Mouse (Mus musculus) layer of hippocampus, adult 18-20 months (tissue): ENCODE results near the gene Paqr5. TPM values are rescaled to one million over a fixed set of nuclear protein-coding genes. Genes with fewer than 3 reads are reported as not detected.

Source experiments
- DNase-seq, 2 experiments: peaks; one replicate each; pipeline ENCODE4 v3.0.0; 2022; ENCODE audit warnings: low spot score in 2 of 2
- long read RNA-seq: library from polyadenylated mRNA; stranded (forward); transcript quantifications from one replicate; pipeline ENCODE4 v2.0.0, GENCODE M21; 2021
- total RNA-seq, 2 experiments: library from RNA; stranded (reverse); gene quantifications; 2 replicates each; pipeline ENCODE4 v1.2.3; 2021

Gene Paqr5
- 1 to 10 TPM; 3.3 to 4.1 TPM for total RNA-seq
- long read RNA-seq, partial matches to known transcripts, result 2 of 5 reads
- long read RNA-seq, other reads (novel, unspliced or antisense), result 1 of 5 reads

DNA sequence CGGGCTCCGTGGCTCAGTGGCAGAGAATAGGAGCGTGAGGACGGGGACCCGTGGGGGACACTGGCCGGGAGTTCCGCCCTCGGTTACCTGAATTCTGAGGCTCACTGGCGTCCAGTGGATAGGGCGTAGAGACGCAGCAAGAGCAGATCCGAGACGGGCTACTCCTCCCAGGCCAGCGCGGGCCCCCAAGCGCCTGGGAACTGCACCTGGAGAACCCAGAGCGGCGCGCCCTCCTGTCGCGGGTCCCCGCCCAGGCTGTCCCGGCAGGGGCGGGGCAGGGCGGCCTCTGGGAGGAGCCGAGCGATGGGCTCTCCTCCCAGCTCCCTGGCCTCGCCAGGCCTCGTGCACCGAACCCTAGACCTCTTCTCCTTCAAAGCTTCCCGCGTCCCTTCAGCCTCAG, at the start of gene Paqr5:
Gene Paqr5 (minus strand): TSS at position 257 of the 400 bp plus-strand sequence.
- no peak for DNase-seq

DNA sequence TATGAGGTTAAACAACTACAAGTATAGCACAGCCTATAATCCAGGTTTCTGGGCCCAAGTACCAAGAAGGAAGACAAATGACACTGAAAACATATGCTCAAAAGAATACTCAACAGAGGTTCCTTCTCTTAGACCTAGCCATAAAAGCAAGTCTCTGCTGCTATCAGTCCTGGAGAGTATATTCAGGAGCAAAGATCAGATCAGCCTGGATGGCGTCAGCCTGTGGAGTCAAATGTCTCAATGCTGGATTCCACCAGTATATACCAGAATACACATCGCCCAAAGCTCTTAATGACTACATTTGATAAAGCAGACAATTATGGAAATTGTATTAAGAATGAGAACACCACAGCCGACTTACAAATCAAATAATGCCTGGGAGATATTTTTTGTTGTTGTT, 35.6 kb upstream of the Paqr5 start:
- DNase-seq, result no peak

DNA sequence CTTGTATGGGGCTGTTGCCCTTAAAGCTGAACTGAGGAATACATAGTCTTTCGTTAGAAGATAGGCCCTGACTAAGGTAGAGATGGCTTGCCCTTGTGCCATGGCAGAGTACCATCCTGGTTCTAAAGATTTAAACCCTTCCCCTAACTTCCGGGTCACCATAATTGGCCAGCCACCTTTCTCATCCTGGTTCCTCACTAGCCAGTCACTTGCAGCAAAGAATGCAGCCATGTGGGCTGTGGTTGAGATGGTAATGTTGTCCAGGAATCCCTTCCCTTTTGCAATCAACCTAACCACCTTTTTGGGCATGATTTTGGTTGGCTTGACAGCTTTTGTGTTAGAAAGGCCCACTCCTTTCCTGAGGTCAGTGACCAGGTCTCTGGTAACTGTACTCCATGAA, 33.8 kb upstream of the Paqr5 start:
- DNase-seq, result no peak

DNA sequence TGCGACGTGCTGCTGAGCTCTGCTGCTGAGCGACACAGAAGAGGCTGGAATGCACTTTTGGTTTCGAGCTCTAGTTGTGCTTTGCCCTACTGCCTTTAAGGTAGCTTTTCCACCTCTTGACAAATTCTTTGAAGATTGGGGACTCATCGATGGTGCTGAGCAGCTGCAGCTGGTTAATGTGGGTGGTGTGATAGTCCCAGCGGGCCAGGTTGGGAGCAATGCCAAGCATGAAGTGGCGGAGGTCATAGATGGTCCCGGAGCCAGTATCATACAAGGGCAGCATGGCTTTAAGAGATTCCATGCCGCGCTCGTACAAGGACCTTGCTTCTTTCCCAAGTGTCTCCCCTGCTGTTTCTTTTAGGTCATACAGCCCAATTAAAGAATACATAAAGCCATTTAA, 33.3 kb upstream of the Paqr5 start:
- DNase-seq, result no peak

DNA sequence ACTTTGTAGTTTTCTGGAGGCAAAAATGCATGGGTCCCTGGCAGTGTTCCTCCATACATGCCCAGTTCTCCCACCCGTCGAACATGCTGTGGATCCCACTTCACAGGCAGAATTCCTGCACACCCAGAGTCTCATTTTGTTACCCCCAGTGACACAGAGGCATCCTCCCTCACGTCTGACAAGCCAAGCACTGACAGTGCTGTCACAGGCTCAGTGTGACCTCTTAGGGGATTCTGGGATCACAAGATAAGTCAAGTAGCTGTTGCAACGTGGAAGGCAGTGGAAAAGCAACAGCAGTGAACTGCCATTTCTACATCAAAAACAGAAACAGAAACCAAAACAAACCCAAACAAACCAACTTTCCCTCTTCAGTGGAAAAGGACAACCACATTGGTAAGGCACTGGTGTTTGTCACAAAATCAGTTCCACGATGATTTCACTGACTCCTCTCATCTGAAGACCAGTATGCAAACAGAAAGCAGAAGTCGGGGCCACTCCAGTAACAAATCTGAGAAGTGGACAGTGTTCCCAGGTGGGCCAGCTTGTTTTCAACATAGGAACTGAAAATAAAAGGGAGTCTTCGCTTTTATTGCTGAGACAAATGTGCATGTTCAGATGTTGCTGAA, 31.3 kb upstream of the Paqr5 start:
- no peak for DNase-seq

DNA sequence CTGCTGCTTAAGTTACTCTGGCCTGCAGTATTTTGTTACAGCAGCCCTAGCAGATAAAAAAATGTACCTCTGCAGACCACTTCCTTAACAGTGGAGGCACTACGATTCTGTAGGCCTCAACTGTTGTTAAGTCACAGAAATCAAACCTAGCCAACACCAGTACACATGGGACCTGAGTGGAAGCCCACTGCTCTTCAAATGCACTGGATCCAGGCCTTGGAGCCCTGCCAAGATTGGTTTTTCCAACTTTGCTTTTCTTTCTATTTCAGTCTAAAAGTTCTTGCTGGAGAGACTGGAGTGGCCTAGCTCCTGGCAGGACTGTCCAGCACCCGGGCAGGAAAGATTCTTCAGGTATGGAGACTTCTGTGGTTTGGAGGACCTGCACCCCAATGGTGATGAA, 29.6 kb upstream of the Paqr5 start:
- DNase-seq, result no peak

DNA sequence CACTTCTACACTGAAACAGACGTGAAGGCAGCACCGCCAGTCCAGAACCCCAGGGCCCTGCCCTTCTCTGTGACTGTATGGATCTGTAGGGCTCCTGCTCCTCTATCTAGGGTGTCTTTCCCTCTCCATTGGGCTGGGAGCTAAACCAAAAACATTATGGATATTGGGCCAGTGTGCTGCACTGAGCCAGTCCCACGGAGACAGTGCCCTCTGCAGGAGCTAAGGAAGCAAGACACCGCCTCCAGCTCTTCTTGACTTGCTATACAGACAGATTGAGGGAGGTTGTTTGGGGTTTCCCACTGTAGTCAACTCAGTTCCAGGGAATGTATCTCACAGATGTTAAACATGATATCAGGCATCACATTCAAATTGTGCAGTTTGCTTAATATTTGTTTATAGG, 24.1 kb upstream of the Paqr5 start:
- DNase-seq, result peak in 1 of 2 experiments; percentile 28

DNA sequence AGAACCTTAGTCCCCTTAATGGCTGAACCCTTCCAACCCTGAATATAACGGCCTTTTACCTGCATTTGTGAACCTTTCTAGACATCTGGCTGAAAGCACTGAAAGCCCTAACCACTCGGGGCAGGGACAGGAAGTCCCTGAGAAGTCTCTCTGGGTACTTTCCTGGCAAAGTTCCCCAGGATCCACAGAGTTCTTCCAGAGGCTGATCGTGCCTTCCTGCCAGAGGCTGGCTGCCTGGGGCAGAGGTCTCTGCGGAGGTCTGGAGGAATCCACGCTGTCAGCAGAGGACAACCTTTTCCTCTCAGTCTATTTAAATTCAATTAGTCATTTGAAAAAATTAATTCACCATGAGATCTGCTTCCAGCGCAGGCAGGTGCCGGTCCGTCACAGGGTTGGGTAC, 22.5 kb upstream of the Paqr5 start:
- DNase-seq, result no peak

DNA sequence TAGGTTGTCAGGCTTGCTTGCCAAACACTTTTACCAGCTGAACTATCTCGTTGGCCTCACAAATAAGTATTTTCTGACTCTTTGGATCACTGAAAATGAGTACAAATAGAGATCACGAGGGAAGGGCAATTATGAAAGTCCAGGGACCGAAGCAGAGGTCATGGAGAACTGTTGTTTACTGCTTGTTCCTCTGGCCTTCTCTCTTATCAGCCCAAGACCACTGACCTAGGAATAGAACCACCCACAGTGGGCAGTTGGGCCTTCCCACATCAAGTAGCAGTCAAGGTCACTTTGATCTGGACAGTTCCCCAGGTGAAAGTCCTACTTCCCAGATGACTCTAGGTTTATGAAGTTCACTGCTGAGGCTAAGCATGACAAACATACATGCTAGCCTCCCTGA, 15.5 kb upstream of the Paqr5 start:
- no peak for DNase-seq

DNA sequence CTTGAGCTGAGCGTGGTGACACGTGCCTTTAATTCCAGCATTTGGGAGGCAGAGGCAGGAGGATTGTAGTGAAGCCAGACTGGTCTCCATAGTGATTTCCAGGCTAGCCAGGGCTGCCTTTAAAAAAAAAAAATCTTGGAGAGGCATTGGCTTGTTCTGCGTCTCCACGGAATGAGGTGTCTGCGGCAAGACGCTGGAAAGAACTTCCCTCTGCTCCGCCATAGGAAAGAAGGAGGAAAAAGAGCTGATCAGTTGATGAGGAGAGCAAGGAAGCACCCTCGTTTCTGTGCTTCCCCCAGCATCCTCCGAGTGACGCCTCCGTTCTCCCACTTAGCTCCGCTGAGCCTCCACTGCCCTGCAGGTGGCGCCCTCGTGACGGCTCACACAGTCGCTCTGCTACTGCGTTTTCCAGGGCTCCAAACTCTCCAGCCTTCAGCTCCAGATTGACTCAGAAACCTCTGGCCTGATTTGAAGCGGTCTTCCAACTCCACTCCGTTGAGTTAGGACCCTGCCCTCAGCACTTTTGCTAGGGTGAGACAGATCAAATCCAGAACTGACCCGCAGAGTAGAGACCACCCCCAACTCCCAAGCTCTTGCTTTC, 13.5 kb upstream of the Paqr5 start:
- peak; percentile 80 to 90 for DNase-seq

DNA sequence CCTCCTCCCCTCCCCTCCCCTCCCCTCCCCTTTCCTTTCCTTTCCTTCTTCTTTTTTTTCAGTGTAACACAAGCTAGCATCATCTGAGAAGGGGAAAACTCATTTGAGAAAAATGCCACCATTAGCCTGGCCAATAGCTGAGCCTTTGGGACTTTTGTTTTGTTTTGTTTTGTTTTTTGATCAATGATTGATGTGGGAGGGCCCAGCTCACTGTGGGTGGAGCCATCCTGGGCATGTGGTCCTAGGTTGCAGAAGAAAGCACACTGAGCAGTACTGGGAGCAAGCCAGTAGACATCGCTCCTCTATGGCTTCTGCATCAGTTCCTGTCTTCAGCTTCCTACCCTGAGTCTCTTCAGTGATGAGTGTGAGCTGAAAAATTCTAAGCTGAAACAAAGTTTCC, 9.2 kb upstream of the Paqr5 start:
- no peak for DNase-seq

DNA sequence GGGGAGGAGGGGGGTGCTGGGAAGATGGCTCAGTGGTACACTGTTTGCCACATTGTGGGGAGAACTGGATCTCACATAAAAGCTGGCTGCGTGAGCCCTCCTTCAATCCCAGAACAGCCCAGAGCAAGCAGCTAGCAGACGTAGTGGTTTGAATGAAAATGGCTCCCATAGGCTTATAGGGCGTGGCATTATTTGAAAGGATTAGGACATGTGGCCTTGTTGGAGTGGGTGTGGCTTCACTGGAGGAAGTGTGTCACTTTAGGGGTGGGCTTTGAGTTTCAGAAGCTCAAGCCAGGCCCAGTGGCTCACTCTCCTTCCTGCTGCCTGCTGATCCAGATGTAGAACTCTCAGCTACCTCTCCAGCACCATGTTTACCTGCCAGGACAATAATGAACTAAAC, 5.5 kb upstream of the Paqr5 start:
- DNase-seq, result no peak

DNA sequence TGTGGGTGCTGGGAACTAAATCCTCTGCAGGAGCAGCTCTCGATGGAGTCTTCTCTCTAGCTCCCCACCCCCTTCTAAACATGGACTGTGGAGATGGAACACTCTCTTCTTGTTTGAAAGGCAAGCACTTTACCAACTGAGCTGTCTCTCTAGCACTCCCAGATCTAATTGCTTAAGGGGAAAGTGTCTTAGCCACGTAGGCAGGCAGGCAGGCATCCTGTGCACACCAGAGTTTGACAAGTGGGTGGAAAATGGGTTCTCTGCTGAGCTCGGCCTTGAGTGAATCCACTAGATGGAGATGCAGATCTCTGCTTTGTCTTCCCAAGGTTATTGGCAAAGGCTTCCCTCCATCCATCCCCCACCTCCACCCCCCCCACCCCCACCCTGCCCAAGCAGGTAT, 1.4 kb upstream of the Paqr5 start:
- peak in 1 of 2 experiments; percentile 9 for DNase-seq

DNA sequence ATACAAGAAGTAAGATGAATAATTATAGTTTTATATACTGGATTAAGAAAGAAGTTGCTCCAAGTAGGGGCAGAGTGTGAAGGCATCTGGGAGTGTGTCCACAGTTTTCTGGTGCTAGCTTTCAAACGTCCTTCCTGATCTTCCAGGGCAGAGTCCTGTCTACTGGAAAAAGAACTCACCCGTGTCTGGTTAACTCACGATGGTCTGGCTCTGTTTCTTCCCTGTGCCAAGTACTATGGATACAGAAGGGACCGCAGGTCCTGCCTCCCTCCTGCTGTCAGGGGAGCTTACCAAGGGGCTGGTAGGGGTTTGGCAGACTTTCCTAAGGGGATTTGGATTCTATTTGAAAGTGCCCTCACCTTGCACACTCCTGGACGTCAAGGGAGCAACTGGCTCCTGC, 1.6 kb downstream of the Paqr5 start:
- no peak for DNase-seq

DNA sequence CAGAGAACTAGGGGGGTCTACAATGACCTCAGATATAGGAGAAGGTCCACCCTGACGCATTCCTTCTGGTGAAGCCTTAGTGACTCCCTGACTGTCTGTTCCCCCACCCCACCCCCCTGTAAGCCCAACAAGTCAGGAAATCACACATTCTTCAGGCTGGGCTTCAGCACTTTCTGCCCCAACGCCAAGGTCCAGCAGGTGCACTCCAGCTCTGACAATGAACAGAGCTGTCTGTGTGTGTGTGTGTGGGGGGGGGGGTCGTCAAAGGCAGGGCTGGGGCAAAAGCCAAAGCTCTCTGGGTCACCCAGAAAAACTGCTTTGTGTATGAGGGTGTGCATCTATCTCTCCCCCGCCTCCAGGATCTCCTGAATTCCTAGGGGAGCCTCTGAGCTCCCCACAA, 2.8 kb downstream of the Paqr5 start:
- no peak for DNase-seq

DNA sequence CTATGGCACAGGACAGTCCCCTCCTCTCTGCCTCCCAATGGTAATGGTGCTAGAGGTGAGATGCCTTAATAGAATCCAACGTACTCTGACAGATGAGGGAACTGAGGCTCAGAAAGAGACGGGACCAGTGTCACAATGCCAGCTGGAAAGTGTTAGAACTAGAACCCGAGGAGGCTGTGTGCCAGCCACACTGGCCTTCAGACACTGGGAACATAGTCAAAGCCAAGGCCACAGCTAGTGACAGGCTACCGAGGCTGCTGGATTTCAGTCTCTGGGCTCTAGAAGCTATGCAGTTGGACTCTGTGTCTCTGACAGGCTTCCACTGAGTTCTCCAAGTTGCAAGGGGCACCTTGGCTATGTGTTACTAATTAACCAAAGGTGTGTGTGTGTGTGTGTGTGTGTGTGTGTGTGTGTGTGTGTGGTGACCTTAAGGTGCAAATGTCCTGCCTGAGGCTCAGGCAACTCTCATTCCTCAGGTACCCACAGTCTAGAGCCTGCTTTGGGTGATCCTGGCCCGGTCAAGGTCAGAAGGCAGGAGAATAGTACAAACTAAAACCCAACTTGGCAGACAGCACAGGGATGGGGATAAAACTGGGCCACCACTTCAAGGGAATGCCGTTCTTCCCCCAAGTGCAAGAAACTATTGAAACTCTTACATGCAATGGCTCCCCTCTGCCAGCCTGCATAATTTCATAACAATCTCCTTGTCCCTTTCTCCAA, 3.5 kb downstream of the Paqr5 start:
- DNase-seq, result no peak

DNA sequence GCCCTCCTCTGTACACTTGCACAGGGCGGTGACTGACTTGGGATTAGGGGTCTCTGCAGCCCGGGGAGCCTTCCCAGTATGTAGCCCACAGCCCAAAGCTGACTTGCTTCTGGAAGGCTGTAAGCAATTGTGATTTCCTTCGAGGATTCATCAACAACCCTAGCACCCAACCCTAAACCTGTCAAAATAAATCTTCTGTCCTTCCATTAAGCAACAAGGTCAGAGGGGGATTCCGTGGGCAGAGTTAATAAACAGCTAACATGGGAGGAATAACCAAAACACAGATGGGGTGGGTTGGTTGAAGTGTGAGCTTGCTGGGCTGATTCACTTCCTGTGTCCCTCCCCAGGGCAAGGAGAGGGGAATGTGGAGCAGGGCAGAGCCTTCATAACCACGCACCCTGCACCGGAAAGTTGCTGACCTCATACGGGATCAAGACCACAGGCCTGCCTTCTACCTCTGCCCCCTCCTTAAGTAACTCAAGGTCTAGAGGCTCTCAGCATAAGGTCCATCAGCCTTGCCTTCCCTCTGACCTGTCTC, 5.0 kb downstream of the Paqr5 start:
- no peak for DNase-seq

DNA sequence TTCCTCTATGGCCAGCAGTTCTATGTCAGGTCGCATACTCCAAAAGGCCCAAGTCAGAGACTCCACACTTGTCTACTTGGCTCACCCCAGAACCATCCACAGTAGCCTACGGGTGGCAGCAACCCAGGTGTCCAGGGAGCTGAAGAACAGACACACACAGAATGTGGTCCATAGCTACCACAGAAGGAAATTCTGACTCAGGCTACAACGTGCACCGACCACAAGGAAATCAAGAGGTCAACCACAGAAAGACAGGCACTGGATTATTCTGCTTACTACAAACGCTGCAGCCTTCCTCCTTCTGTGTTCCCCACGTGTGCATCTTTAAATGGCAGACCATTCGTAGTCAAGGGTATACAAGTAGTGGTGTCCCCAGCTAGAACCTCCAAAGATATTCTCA, 6.4 kb downstream of the Paqr5 start:
- DNase-seq, result no peak

DNA sequence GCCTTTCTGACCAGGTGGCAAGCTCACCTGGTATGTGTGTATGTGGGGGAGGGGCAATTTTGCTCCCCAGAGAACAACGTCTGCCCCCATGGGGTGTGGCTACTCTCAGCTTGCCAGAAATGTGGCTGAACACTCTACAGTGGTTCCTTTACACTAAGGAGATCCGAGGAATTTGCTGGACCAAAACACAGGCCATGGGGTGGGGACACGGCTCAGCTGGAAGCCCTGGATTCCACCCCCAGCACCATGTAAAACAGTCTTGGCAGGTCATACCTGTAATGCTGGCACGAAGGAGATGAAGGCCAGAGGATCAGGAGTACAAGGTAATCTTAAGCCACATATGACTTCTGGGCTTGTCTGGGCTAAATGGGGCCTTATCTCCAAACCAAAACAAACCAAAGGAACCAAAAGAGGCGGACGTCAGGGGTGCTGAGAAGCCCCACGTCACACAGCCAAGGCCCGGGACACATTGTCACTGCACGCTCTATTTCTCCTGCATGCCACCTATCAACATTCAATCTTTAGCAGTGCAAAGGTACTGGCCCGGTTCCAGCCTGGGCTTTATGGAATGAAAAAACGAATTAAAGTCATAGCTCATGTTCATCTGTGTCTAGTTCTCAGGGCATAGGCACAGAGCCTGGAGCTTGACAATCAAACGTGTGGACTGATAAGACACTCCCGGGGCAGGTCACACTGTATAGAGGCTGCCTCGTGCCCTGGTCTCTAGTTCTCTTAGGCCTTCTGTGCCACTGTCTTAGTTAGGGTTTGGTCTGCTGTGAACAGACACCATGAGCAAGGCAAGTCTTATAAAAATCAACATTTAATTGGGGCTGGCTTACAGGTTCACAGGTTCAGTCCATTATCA, 8.2 kb downstream of the Paqr5 start:
- DNase-seq, result no peak

DNA sequence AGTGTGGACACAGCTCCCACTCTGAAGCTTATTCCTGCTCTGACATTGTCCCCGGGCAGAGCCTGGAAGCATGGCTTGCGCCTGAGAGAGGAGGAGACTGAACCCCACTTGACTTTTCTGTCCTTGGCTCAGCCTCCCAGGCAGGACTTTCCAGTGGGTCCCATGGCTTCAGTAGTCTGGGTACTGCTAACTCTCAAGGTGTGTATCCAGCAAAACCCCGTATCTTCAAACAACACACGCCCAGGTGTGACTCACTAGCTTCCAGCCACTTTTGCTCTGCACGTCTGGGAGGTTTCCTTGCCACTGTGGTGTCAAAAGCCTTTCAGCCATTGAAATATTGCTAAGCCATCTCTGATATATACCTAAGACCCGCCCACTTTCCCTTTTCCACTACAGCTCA, 9.3 kb downstream of the Paqr5 start:
- DNase-seq, result no peak

DNA sequence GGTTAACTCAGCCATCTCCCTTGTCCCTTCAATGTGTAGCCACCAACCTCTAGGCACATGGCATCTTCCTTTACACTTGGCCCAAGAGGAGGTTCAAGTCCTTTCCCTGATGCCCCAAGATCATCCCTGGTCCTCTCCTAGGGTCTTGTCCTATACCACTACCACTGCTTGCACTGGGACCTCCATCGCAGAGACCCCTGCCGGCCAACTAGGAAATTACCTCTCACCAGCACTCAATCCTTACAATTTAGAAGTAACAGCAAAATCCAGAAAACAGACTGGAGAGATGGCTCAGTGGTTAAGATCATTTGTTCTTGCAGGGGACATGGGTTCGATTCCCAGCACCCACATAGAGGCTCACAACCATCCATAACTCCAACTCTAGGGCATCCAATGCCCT, 11.2 kb downstream of the Paqr5 start:
- DNase-seq, result no peak
